ENCODE assay signal across 32 mouse cellular contexts in genomic region chr11:61259106-61259505, GRCm38 (mm10). TPM values are rescaled to one million over a fixed set of nuclear protein-coding genes. Genes with fewer than 3 reads are reported as not detected.
"Had no signal": no experiment of that assay in that cellular context is flagged by ENCODE, and none has a peak within 500 bp of the region (broad histone marks: within the 10 kb centered on the region; RNA-seq: fewer than 3 reads in every experiment).

No protein-coding gene starts in this region.

- H3K27me3 ChIP-seq: limb, embryonic 12.5 days; limb, embryonic 13.5 days; limb, embryonic 15.5 days; liver, embryonic 12.5 days; liver, embryonic 13.5 days; liver, embryonic 15.5 days; lung, embryonic 15.5 days; megakaryocyte, embryonic 14.5 days; midbrain, embryonic 12.5 days; midbrain, embryonic 13.5 days; midbrain, embryonic 15.5 days; neural tube, embryonic 12.5 days had no signal

- H3K4me1 ChIP-seq: limb, embryonic 10.5 days; limb, embryonic 12.5 days; limb, embryonic 13.5 days; limb, embryonic 15.5 days; lung, embryonic 15.5 days; megakaryocyte, embryonic 14.5 days; midbrain, embryonic 10.5 days; midbrain, embryonic 12.5 days; midbrain, embryonic 13.5 days; midbrain, embryonic 15.5 days; neural tube, embryonic 12.5 days had no signal

- H3K4me3 ChIP-seq: limb, embryonic 10.5 days; limb, embryonic 12.5 days; limb, embryonic 13.5 days; limb, embryonic 15.5 days; liver, embryonic 12.5 days; liver, embryonic 13.5 days; liver, embryonic 15.5 days; lung, embryonic 15.5 days; megakaryocyte, embryonic 14.5 days; midbrain, embryonic 10.5 days; midbrain, embryonic 12.5 days; midbrain, embryonic 13.5 days; midbrain, embryonic 15.5 days; myocyte; neural tube, embryonic 12.5 days had no signal

- H3K27ac ChIP-seq: limb, embryonic 10.5 days; limb, embryonic 12.5 days; limb, embryonic 13.5 days; limb, embryonic 15.5 days; liver, embryonic 12.5 days; liver, embryonic 13.5 days; liver, embryonic 14.5 days; liver, embryonic 15.5 days; lung, embryonic 15.5 days; macrophage; midbrain, embryonic 10.5 days; midbrain, embryonic 12.5 days; midbrain, embryonic 13.5 days; midbrain, embryonic 15.5 days; neural tube, embryonic 12.5 days had no signal

- H3K9ac ChIP-seq: limb, embryonic 12.5 days; limb, embryonic 13.5 days; limb, embryonic 15.5 days; liver, embryonic 12.5 days; liver, embryonic 13.5 days; liver, embryonic 14.5 days; liver, embryonic 15.5 days; liver, postnatal 0 days; lung, embryonic 14.5 days; lung, embryonic 15.5 days; midbrain, embryonic 12.5 days; midbrain, embryonic 13.5 days; midbrain, embryonic 15.5 days; neural tube, embryonic 12.5 days had no signal

- DNase-seq: left cerebral cortex, postnatal 4 days; liver; liver, embryonic 13.5 days; liver, postnatal 0 days; lung, adult 18-20 months; lung, adult 2 months; lung, embryonic 14.5 days; lung, postnatal 10 days; lung, postnatal 36 days; lung, postnatal 4 days; midbrain, embryonic 14.5 days had no signal

- H3K4me2 ChIP-seq: limb, embryonic 12.5 days; limb, embryonic 13.5 days; limb, embryonic 15.5 days; liver, embryonic 11.5 days; liver, embryonic 12.5 days; liver, embryonic 13.5 days; liver, embryonic 15.5 days; lung, embryonic 14.5 days; lung, embryonic 15.5 days; midbrain, embryonic 11.5 days; midbrain, embryonic 12.5 days; midbrain, embryonic 13.5 days; midbrain, embryonic 15.5 days; neural tube, embryonic 12.5 days had no signal

- ATAC-seq: liver, embryonic 12.5 days; liver, postnatal 0 days; lung, postnatal 0 days; midbrain, embryonic 13.5 days; midbrain, embryonic 15.5 days; midbrain, embryonic 16.5 days had no signal

- H3K9me3 ChIP-seq: limb, embryonic 10.5 days; limb, embryonic 12.5 days; limb, embryonic 13.5 days; limb, embryonic 15.5 days; liver, embryonic 12.5 days; liver, embryonic 13.5 days; liver, embryonic 15.5 days; lung, embryonic 15.5 days; midbrain, embryonic 12.5 days; midbrain, embryonic 13.5 days; midbrain, embryonic 15.5 days; neural tube, embryonic 12.5 days had no signal

RNA-seq across cellular contexts. Expression of gene Aldh3a1, which starts 51.8 kb away (rescaled TPM):
- polyA plus RNA-seq: limb, embryonic 10.5 days; liver, embryonic 11.5 days; lung, embryonic 14.5 days; macrophage; midbrain, embryonic 10.5 days; midbrain, embryonic 11.5 days; midbrain, embryonic 12.5 days; midbrain, embryonic 13.5 days; neural tube, embryonic 11.5 days; neural tube, embryonic 12.5 days had no signal
